Mouse (Mus musculus) right cerebral cortex, postnatal 4 days (tissue): ENCODE results near the gene Fam76a.

Source experiments
- DNase-seq: peaks from one replicate; pipeline ENCODE4 v3.0.0-alpha.2; 2022

Gene Fam76a

DNA sequence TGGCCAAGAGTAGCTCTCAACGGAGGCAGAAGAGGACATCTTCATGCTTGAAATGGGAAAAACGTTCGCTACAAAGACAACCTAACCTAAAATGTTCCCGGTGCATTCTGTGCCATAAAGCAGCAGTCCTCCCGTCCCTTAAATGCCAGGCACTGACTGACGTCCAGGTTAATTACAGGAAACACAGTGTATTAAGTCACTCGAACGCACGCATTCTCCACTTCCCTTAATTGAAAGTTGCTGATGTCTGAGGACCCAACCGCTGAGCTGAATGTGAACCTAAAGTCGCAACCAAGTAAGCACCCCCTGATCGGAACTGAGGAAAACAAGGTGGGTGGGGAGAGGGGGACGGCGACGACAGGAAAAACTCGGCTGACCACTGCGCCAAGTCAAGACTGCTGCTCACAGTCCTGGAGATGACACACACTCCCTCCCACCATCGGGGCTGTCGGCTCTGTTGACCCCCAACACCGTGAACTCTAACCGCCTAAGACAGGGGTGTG lies 38.7 kb downstream of the Fam76a start:
- no peak for DNase-seq

GRCm38 (mm10) chr4:132874363-132875097 lies 47.8 kb downstream of the Fam76a start:
- DNase-seq: no peak

GRCm38 (mm10) chr4:132873481-132874362 lies 48.6 kb downstream of the Fam76a start:
- DNase-seq: no peak

- no peak for DNase-seq
Observed at GRCm38 (mm10) chr4:132871116-132871515, 51.2 kb downstream of the Fam76a start.

DNA sequence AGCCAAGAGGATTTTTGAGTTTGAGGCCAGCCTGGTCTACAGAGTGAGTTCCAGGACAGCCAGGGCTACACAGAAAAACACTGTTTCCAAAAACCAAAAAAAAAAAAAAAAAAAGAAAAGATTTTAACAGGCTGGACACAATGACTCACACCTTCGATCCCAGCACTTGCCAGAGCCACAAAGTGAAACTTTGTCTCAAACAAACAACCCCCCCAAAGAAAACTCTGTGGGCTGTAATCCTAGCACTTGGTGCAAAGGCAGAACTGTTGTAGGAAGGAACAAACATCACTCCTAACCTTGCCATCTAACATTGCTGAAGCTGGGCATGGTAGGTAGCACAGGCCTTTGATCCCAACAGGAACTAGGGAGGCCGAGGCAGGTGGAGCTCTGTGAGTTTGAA lies 57.5 kb downstream of the Fam76a start:
- no peak for DNase-seq

DNA sequence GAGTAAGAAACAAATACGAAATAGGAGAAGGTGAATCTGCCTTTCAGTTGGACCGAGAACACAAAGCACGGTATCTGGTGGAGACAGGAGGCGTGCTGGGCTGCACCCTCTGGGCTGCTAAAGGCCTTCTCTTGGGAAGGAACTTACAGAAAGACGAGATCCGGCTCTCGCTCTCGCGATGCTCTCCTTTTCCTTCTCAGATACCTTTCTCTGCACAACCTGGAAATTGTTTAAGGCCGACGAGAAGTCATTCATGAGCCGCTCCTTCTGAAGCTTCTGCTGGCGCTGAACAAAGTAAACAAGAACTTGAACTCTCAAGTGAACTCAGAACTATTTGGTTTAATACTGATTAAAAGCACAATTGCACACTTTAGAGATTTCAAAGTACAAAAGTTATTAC lies 59.3 kb downstream of the Fam76a start:
- no peak for DNase-seq

GRCm38 (mm10) chr4:132860880-132861279 lies 61.5 kb downstream of the Fam76a start:
- DNase-seq: no peak
